Mouse (Mus musculus) gastrocnemius, postnatal 10 days (tissue): ENCODE measurements around the gene Pdp2. TPM values are rescaled to one million over a fixed set of nuclear protein-coding genes. Genes with fewer than 3 reads are reported as not detected.
"Not testable (repeated sequence)": the region's sequence is repeated elsewhere in the genome, so short reads cannot be mapped to it uniquely, and the experiment has no call there.

ENCODE experiments used
- DNase-seq: peaks from one replicate; pipeline ENCODE4 v3.0.0; 2021; ENCODE audit warnings: mixed read lengths
- long read RNA-seq, 2 experiments: library from polyadenylated mRNA; stranded (forward); transcript quantifications; one replicate each; pipeline ENCODE4 v2.0.0; 2021
- total RNA-seq, 2 experiments: library from RNA; stranded (reverse); gene quantifications; 2 replicates each; pipeline ENCODE4 v1.2.3; 2021

The Pdp2 gene
- 1 to 10 TPM; 3.8 to 4.7 TPM for total RNA-seq
- long read RNA-seq, experiment 1, full-length matches to known transcripts = 5 of 6 reads
- long read RNA-seq, experiment 1, partial matches to known transcripts = 0 of 6 reads
- long read RNA-seq, experiment 1, other reads (novel, unspliced or antisense) = 1 of 6 reads
- long read RNA-seq, experiment 2, full-length matches to known transcripts = 2 of 4 reads
- long read RNA-seq, experiment 2, partial matches to known transcripts = 0 of 4 reads
- long read RNA-seq, experiment 2, other reads (novel, unspliced or antisense) = 2 of 4 reads

GRCm38 (mm10) chr8:104591133-104591834 is at the start of gene Pdp2:
Pdp2 (plus strand) TSS chr8:104591451.
- DNase-seq = peak; percentile 77

GRCm38 (mm10) chr8:104541515-104541880 is 49.8 kb upstream of the Pdp2 start:
- DNase-seq = no peak

DNA sequence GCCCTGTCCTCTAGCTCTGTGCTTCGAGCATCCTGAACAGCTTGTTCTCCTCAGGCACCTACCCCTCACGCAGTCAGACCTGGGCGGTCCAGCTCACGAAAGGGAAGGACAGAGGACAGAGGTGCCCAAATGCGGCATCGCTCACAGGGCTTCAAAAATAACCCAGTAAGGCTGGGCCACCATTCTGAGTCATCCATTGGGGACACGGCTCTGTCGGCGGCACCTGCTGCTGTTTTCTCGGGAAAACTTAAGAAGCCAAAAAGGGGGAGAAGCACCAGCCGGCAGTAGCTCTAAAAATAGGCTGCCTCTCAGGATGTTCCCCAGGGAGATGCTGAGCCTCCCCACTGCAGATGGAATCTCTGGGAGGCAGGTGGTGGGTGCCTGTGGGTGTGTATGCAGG is 49.1 kb upstream of the Pdp2 start:
- DNase-seq = no peak

GRCm38 (mm10) chr8:104543440-104544045 is 47.7 kb upstream of the Pdp2 start:
- no peak for DNase-seq

- DNase-seq = no peak
Measured at GRCm38 (mm10) chr8:104555191-104555590, 36.1 kb upstream of the Pdp2 start.

GRCm38 (mm10) chr8:104557226-104557625 is 34.0 kb upstream of the Pdp2 start:
- DNase-seq = no peak

GRCm38 (mm10) chr8:104560731-104561130 is 30.5 kb upstream of the Pdp2 start:
- DNase-seq = no peak

GRCm38 (mm10) chr8:104564633-104565456 is 26.4 kb upstream of the Pdp2 start:
- DNase-seq = peak; percentile 89

GRCm38 (mm10) chr8:104565457-104565798 is 25.8 kb upstream of the Pdp2 start:
- DNase-seq = no peak

- DNase-seq = no peak
Measured at GRCm38 (mm10) chr8:104569559-104569958, 21.7 kb upstream of the Pdp2 start.

- peak; percentile 89 for DNase-seq
Measured at GRCm38 (mm10) chr8:104570436-104571343, 20.6 kb upstream of the Pdp2 start.

DNA sequence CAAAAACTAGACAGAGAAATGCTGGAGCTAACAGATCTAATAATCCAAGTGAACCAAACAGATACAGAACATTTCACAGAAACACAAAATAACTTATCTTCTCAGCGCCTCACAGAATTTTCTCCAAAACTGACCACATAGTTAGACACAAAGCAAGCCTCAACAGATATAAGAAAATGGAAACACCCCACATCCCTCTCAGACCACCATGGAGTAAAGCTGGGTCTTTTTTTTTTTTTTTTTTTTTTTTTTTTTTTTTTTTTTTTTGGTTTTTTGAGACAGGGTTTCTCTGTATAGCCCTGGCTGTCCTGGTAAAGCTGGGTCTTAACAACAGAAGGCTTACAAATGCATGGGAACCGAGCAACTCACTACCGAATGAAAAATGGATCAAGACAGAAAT is 14.4 kb upstream of the Pdp2 start:
- no peak for DNase-seq

DNA sequence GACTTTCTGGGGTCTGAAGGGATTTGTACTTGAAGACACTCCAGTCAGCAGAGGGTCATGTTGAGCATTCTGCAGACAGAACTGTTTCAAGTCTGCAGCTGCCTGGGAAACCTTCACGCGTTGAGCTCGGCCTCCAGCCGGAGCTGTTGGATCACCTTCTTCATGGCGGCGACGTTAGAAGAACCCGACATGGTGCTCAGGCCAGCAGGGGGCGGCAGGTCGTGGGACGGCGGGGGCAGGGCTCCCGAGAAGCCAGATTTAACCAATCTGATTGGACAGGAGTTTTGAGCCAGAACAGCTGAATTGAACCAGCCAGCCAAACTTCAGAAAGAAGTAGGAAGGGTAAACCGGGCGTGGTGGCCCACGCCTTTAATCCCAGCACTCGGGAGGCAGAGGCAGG is 13.6 kb upstream of the Pdp2 start:
- not testable (repeated sequence) for DNase-seq

- no peak for DNase-seq
Measured at GRCm38 (mm10) chr8:104584522-104584921, 6.7 kb upstream of the Pdp2 start.

GRCm38 (mm10) chr8:104590284-104590683 is 967 bp upstream of the Pdp2 start:
- DNase-seq = no peak

- DNase-seq = no peak
Measured at GRCm38 (mm10) chr8:104591856-104592255, 605 bp downstream of the Pdp2 start.

- no peak for DNase-seq
Measured at GRCm38 (mm10) chr8:104592566-104592965, 1.3 kb downstream of the Pdp2 start.

- no peak for DNase-seq
Measured at GRCm38 (mm10) chr8:104593536-104594325, 2.5 kb downstream of the Pdp2 start.

DNA sequence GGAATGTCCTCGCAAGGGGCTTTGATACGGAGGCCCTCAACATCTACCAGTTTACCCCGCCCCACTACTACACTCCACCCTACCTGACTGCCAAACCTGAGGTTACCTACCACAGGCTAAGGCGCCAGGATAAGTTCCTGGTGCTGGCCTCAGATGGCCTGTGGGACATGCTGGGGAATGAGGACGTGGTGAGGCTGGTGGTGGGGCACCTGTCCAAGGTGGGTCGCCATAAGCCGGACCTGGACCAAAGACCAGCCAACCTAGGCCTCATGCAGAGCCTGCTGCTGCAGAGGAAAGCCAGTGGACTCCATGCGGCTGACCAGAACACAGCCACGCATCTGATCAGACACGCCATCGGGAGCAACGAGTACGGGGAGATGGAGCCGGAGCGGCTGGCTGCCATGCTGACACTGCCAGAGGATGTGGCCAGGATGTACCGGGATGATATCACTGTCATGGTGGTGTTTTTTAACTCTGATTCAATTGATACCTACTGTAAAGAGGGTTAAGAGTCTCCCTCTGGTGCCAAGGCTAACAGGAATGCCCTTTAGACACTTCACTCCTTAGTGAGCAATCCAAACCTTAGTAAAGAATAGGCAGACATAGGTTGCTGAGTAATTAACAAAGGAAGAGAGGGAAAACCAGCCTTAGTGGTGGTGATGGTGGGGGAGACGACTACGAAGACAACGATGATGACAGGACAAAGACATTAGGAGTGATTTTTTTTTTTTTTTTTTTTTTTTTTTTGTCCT is 3.5 kb downstream of the Pdp2 start:
- no peak for DNase-seq
